Mouse (Mus musculus) stomach, postnatal 0 days (tissue): Measurements from ENCODE around the gene Ccdc92b.

Experiments
- CTCF ChIP-seq: IDR thresholded peaks from 2 replicates; pipeline ENCODE4 v1.5.1; 2016; ENCODE audit warnings: antibody characterized with exemption, low read depth, mild to moderate bottlenecking, moderate library complexity
- EP300 ChIP-seq: optimal IDR thresholded peaks from 2 replicates; pipeline ENCODE3; 2016; ENCODE audit warnings: antibody characterized with exemption

DNA sequence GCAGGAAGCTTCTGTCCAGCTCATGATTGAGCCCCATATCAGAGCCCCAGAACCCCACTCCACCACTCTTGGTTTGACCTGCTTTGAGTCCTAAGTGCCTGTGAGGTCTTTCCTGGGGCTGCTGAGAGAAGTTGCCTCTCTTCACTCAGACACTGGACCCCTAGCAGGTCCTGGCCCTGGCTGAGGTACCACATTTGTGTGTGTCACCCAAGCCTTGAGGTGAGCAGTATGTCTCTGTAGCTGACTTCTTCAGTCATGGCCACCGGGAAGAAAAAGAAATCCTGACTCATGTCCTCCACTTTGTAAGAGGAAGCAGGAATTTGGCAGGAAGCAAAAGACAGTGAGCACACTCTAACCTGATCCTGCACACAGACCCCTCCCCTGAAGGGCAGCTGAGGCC is 20.2 kb downstream of the Ccdc92b start:
- TF ChIP-seq CTCF (no peak), EP300 (no peak)
